Mouse (Mus musculus) intestine, embryonic 16.5 days (tissue): ENCODE measurements around the gene Med27. TPM values are rescaled to one million over a fixed set of nuclear protein-coding genes. Genes with fewer than 3 reads are reported as not detected.

Source experiments
- ATAC-seq: fragments of 200-750 bp; cut with Nextera tagmentation; 2 replicates; pipeline ENCODE4 v1.8.0; 2017; ENCODE audit warnings: moderate TSS enrichment, moderate library complexity
- H3K27ac ChIP-seq: fragments of 300-500 bp; sonication (generic); 2 replicates; pipeline ENCODE4 v1.5.1; 2014; ENCODE audit warnings: mild to moderate bottlenecking, low read length
- H3K27me3 ChIP-seq: fragments of 300-500 bp; sonication (generic); replicated peaks from 2 replicates; pipeline ENCODE4 v1.6.1; 2014; ENCODE audit warnings: low read length, control low read depth, mixed read lengths; ENCODE audit not compliant: control insufficient read depth, insufficient read depth
- H3K36me3 ChIP-seq: fragments of 300-500 bp; sonication (generic); 2 replicates; pipeline ENCODE4 v1.6.1; 2014; ENCODE audit warnings: low read length, control low read depth; ENCODE audit not compliant: control insufficient read depth, insufficient read depth
- H3K4me1 ChIP-seq: fragments of 300-500 bp; sonication (generic); 2 replicates; pipeline ENCODE4 v1.6.1; 2014; ENCODE audit warnings: low read length, control low read depth, mixed read lengths; ENCODE audit not compliant: control insufficient read depth, insufficient read depth
- H3K4me2 ChIP-seq: fragments of 300-500 bp; sonication (generic); 2 replicates; pipeline ENCODE4 v1.6.1; 2014; ENCODE audit warnings: low read depth, low read length, control low read depth
- H3K4me3 ChIP-seq: fragments of 300-500 bp; sonication (generic); 2 replicates; pipeline ENCODE4 v1.5.1; 2014; ENCODE audit warnings: mild to moderate bottlenecking, low read length
- H3K9ac ChIP-seq: fragments of 300-500 bp; sonication (generic); 2 replicates; pipeline ENCODE4 v1.6.1; 2014; ENCODE audit warnings: low read depth, low read length
- H3K9me3 ChIP-seq: fragments of 300-500 bp; sonication (generic); 2 replicates; pipeline ENCODE4 v1.6.1; 2016; ENCODE audit warnings: low read length, control low read depth; ENCODE audit not compliant: control insufficient read depth
- WGBS: fragments of 180-500 bp; shearing (Covaris S2); extraction: QIAGEN DNeasy Blood & Tissue Kit; methylation state at CpG from one replicate; pipeline ENCODE4 v1.1.7; 2014; 5-methylcytosine and 5-hydroxymethylcytosine counted together
- microRNA-seq: library from miRNA; unstranded; fragments of <30 nt; microRNA quantifications from one replicate; pipeline ENCODE4, GENCODE M21; 2016
- polyA plus RNA-seq: library from polyadenylated mRNA; unstranded; fragments of >200 nt; fragmentation: Nextera tagmentation; extraction: Ambion mirVana; gene quantifications from 2 replicates; pipeline ENCODE4 v1.2.1, GENCODE M21; 2015

The Med27 gene
- polyA plus RNA-seq, 1 experiment from 2014 or later: 41.4 TPM

- Histone ChIP-seq H3K9me3 (no peaks in the 10 kb centered on the region), H3K9ac (no peak overlapping the region), H3K4me2 (no peak overlapping the region), H3K4me3 (no peak overlapping the region), H3K27me3 (0 out of 2 replicates have a peak, but pooled peaks cover 2% of the 10 kb centered on the region), H3K27ac (no peak overlapping the region), H3K4me1 (no peaks in the 10 kb centered on the region), H3K36me3 (no peaks in the 10 kb centered on the region)
- ATAC-seq: no peak
- WGBS: 51% methylated on average over 5 of the region's 5 CpGs
These were observed 226.3 kb downstream of the Med27 start for GRCm38 (mm10) chr2:29572811-29573427.

GRCm38 (mm10) chr2:29573591-29573990 is 227.0 kb downstream of the Med27 start:
- 0 out of 2 replicates have a peak, but pooled peaks cover 2% of the 10 kb centered on the region for H3K27me3 ChIP-seq
- H3K4me1 ChIP-seq: no peaks in the 10 kb centered on the region
- H3K9ac ChIP-seq: no peak overlapping the region
- no peak overlapping the region for H3K4me2 ChIP-seq
- WGBS: 8% methylated on average over 5 of the region's 5 CpGs
- no peaks in the 10 kb centered on the region for H3K9me3 ChIP-seq
- H3K36me3 ChIP-seq: no peaks in the 10 kb centered on the region
- no peak overlapping the region for H3K27ac ChIP-seq
- no peak for ATAC-seq
- no peak overlapping the region for H3K4me3 ChIP-seq

- Histone ChIP-seq H3K4me2 (no peak overlapping the region), H3K4me1 (no peaks in the 10 kb centered on the region), H3K36me3 (no peaks in the 10 kb centered on the region), H3K27me3 (0 out of 2 replicates have a peak, but pooled peaks cover 2% of the 10 kb centered on the region), H3K9ac (no peak overlapping the region), H3K4me3 (no peak overlapping the region), H3K27ac (no peak overlapping the region), H3K9me3 (no peaks in the 10 kb centered on the region)
- no peak for ATAC-seq
- WGBS: 30% methylated on average over 11 of the region's 11 CpGs
These were observed 227.6 kb downstream of the Med27 start for GRCm38 (mm10) chr2:29574187-29574586.

Small RNA genes within 50 kb of the gene (microRNA-seq; reads per million reads assigned to microRNA genes)
- gene Mir133c: not detected

Other genes starting within 250 kb of the Med27 start
- 4.6 and 4.9 TPM in 2 replicates for gene Setx, start 222.6 kb upstream of the Med27 start, polyA plus RNA-seq
- 0.06 TPM in 1 of 2 replicates, not detected in the other for gene Ntng2, start 93.8 kb upstream of the Med27 start, polyA plus RNA-seq